Mouse (Mus musculus) kidney, adult 2 months (tissue): ENCODE measurements at regions not wholly inside any gene's neighbourhood (a gene's known extent, or its start where the extent isn't known, plus 50 kb on each side); places are given as distances from the start of the nearest gene placed in this dataset.

ENCODE experiments used
- CTCF ChIP-seq: fragments of 200-500 bp; conservative IDR thresholded peaks from 2 replicates; pipeline ENCODE4 v1.5.1; 2011; ENCODE audit warnings: low read depth, mild to moderate bottlenecking, control low read depth, low read length, moderate library complexity, mixed read lengths; ENCODE audit not compliant: insufficient read depth, insufficient read length
- POLR2A ChIP-seq: fragments of 200-500 bp; IDR thresholded peaks from one replicate; pipeline ENCODE4 v1.6.1; 2011; ENCODE audit warnings: low read depth, low read length, control low read depth

- TF ChIP-seq CTCF = no peak
- TF ChIP-seq POLR2A = no peak
Observed at GRCm38 (mm10) chr5:64738096-64738780, 65.0 kb upstream of the Klf3 start.
